Mouse (Mus musculus) mouse trophoblast stem cell (cell line): ENCODE results near the gene Gm6993.

Experiments
- in situ Hi-C, 2 experiments: fragments of 300-500 bp; cut with MseI, MboI; formaldehyde crosslinking; loops; 2 replicates in 1 of 2; 3 replicates in 1 of 2; pipeline ENCODE4 v1.15.1; 2025

Gm6993 gene

DNA sequence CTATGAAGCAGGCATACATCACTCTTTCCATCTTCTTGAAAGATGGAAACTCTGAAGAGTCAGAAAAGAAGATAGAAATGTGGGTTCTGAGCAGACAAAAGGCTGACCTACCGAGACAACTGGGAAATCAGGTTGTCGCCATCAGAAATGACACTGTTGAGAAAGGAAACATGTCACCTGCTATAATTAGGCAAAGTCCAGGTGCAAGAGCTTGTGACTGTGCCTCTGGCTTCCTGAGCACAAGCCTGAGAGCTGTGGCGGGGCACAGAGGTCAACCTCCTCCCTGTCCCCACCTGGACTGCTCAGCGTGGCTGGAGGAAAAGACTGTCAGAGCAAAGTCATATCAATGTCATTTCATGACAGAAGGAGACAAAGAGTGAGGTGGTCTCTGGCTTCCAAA lies 772 bp upstream of the Gm6993 start:
- in situ Hi-C loops, result no loop called here

DNA sequence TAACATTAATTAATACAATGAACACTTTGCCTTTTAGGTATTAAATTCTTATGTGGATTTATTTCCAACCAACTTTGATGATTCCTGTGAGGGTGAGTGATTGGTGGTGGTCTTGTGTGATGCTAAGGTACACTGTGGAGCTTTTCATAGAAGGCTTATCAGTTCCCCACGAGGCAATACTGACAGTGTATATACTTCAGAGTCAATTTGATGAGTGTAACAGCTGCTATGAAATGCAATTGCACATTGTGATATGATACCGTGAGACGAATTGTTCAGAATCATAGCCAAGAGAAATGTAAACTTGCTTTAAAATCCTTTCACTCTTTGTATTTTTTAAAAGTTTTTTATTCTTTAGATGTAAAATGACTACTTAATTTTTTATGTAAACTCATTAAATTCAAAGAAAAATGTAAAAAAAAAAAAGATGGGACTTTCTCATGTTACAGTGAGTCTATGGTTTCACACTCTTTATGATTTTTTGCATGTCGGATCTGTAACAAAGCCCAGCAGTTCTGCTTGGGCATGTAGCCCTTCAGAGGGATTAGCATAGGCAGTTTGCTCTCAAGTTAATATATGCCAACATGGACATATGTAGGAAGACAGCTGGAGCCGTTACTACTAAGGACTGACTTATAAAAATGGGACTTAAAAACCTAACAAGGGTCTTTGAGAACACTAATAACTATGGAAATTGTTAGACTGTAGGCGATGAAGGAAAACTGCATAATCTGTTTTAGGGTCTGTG lies 1.2 kb downstream of the Gm6993 start:
- in situ Hi-C loops, result no loop called here

DNA sequence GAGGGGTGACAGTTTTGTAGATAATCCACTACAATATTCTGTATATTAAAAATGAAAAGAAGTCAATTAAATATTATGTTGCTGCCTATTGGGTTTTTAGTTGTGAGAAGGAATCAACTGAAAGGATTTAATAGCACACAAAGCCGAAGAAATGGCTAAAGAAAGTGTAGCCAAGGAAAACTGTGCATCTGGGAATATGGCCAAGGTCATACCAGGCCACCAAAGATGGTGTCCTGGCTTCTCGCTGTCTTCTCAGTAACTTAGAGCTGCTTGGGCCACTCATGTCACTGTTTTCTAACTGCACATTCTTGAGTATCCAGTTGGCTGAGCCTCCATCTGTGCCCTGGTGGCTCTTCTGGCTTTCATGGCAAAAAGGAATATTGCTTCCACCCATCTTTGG lies 3.4 kb downstream of the Gm6993 start:
- in situ Hi-C loops, result no loop called here

- in situ Hi-C loops, result no loop called here
These were observed 4.1 kb downstream of the Gm6993 start for GRCm38 (mm10) chr12:31244691-31245090.

- in situ Hi-C loops, result no loop called here
These were observed 5.6 kb downstream of the Gm6993 start for GRCm38 (mm10) chr12:31246153-31246552.

DNA sequence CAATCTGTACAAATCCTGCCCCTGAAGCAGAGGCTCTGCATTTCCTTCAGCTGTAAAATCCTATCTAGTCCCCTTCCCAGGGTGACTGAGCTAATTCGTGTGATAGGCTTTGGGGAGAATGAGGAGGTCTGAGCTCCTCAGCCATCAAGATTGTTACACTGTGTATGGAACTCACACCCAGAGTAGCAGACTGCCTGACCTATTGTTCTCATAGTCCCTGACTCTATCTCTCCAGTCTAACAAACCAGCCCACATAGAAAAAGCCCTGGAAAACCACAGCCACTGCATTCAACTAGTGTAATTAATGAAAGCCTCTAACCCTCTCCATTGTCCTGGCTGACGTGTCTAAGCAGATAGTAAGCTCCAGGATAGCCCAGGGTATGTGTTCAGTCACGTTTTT lies 6.0 kb downstream of the Gm6993 start:
- in situ Hi-C loops, result no loop called here

GRCm38 (mm10) chr12:31248165-31248564 lies 7.6 kb downstream of the Gm6993 start:
- in situ Hi-C loops, result no loop called here

- in situ Hi-C loops, result no loop called here
These were observed 8.1 kb downstream of the Gm6993 start for GRCm38 (mm10) chr12:31248681-31249080.

DNA sequence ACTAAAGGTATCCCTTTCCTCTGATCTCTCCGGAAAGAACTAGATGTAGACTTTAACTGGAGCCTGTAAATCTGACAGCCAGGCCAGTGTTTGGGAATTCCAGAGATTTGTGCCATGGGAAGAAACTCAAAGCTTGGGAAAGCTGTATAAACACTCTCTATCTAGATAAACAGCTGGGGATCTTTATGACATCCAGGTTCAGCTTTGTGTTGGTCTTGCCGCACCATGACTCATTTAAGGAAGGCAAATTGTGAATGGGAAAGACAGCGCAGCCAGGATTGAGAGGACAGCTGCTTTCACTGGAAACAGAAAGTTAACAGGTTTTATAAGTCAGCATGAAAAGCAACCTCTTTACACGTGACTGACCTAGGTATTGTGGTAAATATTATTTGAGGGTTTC lies 11.7 kb downstream of the Gm6993 start:
- in situ Hi-C loops, result no loop called here

- in situ Hi-C loops, result no loop called here
These were observed 14.4 kb downstream of the Gm6993 start for GRCm38 (mm10) chr12:31254978-31255377.

DNA sequence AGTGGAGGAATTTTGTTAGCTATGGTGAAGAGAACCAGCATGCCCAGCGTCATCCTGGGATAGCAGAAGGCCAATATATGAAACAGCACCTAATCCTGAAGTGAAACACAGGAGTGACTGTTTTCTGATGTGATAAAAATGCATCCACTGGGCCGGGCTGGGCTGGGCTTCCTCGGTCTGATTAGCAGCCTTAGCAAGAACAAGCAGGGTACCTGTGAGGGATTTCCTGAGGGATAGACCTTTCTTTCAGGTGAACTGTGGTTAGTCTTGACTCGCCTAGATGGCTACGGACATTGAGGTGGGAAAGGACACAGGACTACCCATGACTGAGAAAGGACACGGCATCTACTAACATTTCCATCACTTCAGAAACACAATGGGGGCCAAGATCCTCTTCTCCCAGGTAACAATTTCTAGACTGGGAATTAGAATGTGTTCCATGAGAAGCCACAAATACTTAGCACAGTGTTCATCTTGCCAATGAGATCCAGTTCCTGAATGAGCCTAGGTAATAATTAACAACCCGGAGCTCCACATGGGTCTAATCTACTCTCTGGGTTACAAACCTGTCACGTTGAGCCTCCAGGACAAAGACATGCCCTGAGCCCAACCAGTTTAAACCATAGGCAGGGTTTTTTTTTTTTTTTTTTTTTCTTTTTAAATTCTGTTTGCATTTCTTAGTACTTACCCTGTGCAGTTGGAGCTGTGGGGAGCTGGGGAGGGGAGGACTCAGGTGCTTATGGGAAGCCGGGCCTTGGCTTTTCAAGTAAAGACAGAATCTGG lies 15.7 kb downstream of the Gm6993 start:
- in situ Hi-C loops, result no loop called here

GRCm38 (mm10) chr12:31261882-31262281 lies 21.3 kb downstream of the Gm6993 start:
- in situ Hi-C loops, result loop anchor here in 1 of 2 experiments (10.0 kb wide), 1 partner anchor 87 kb away; no protein-coding TSS in a partner anchor

DNA sequence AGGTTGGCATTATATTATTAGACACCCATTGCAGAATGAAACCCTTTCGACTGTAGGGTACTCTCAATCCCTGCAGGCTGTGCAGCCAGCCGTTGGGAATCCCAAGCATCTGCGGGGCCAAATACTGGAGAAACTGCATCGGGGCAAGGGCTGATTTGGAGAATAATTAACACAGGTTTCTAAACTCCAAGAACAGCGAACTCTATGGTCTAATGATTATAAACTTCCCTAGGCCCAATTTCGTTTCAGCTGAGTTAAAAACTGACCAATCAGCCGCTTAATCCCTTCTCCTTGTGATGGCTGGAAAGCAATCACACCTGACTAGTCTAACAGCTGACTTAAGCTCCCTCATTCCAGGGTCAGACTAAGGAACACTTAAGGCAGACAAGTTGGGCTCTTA lies 23.4 kb downstream of the Gm6993 start:
- in situ Hi-C loops, result loop anchor here in 1 of 2 experiments (10.0 kb wide), 1 partner anchor 89 kb away; no protein-coding TSS in a partner anchor

DNA sequence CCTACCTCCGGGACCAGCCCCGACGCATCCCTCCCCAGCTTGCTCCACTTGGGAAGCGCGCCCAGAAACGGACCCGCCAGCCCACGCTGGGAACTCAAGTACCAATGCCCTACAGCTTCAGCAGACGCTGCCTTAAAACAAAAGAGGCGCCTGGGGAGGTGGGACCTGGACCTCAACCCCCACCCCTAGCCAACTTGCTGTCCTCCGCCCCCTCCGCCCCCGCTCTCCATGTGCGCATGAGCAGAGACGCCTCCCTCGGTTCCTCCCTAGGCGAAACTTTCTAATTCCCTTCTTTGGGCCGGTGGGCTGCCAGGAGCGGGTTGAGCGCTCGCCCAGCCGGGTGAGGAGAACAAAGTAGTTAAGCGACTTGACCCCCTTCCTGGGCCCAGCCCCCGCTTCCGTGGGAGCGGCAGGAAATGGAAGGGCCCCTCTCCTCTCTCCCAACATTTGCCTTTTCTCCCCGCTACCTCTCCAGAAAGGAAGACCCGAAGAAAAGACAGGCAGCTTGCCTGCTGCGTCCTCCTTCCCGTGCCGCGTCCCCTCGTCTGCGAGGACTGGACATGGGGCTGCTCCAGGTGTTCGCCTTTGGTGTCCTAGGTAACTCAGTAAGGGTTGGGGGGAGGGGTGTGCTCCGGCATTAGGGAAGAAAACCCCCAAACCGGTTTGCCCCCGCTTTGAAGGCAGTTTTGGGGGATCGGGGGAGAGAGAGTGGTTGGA lies 24.6 kb downstream of the Gm6993 start, which contains the start of gene Lamb1:
Gene Lamb1 (plus strand): TSS at position 230 of the 717 bp plus-strand sequence.
- in situ Hi-C loops, result loop anchor here in 1 of 2 experiments (10.0 kb wide), 1 partner anchor 90 kb away; no protein-coding TSS in a partner anchor

DNA sequence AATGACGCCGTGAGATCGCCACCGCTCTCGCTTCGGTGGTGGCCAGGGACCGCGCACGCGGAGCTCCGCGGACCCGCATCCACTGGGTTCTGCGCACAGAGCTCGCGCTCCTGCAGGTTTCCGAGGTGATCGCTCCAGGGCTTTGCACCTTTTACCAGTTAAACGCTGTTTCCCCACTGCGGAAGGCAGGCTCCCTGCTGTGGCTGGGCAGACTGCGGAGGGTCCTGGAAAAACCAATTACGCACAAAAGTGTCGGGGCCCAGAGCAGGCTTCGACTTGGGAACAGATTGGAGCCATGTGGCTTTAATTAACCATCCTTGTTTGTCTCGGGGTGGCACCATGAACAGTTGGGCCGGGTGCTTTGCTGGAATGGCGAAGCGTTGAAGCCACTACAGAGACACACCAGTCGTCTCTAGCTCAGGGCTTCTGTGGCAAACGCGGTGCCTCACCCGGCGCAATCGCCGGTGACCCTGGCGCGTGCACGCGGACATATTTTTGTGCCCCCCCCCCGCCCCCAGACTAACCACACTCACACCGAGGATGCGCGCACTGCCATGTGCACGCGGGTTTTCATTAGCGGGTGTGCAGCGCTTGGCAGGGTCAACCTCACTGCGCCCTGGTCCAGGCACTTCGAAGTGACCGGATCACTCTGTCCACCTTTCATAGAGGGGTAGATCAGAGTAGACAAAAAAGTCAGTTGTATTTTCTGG lies 25.3 kb downstream of the Gm6993 start:
- in situ Hi-C loops, result loop anchor here in 1 of 2 experiments (10.0 kb wide), 1 partner anchor 91 kb away; no protein-coding TSS in a partner anchor

GRCm38 (mm10) chr12:31266686-31267085 lies 26.1 kb downstream of the Gm6993 start:
- in situ Hi-C loops, result loop anchor here in 1 of 2 experiments (10.0 kb wide), 1 partner anchor 92 kb away; no protein-coding TSS in a partner anchor

DNA sequence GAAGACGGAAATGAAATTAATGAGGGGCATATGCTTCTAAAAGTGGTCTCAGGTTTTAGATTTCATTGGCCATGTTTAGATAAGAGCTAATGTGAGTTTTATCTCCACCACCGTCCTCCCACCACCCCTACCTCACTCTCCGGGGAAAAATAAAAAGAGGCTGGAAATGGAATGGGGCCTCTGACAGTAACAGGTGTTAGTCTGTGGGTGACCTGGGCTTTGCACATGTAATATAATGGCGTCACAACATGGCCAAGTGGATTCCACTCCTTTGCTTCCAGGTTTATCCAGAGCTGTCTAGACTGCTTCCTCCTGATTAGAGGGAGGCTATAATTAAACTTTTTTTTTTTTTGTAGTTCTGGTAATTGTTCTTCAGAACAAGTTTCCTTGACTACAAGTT lies 26.8 kb downstream of the Gm6993 start:
- in situ Hi-C loops, result loop anchor here in 1 of 2 experiments (10.0 kb wide), 1 partner anchor 93 kb away; no protein-coding TSS in a partner anchor

- in situ Hi-C loops, result loop anchor here in 1 of 2 experiments (10.0 kb wide), 1 partner anchor 94 kb away; no protein-coding TSS in a partner anchor
These were observed 27.7 kb downstream of the Gm6993 start for GRCm38 (mm10) chr12:31268315-31268714.

GRCm38 (mm10) chr12:31269020-31269597 lies 28.5 kb downstream of the Gm6993 start:
- in situ Hi-C loops, result loop anchor here in 1 of 2 experiments (10.0 kb wide), 1 partner anchor 94 kb away; no protein-coding TSS in a partner anchor

DNA sequence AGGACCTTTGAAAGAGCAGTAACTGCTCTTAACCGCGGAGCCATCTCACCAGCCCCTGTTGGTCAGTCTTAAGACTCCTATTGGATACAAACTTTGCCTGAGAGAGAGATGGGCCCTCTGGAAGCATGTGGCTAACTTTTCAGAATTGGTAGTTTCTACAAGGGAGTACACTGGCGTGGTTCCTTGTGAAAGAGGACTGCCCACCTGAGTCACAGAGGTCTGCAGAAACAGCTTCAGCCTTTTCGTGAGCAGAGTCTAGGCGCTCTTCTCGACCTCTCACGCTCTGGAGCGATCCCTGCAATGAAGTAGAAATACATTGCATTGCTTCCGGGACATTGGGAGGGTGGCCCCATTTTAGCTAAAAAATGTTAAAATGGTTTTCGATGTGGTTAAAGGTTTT lies 29.8 kb downstream of the Gm6993 start:
- in situ Hi-C loops, result no loop called here
